Mouse (Mus musculus): Measurements from ENCODE around the gene AC124108.1. TPM values are rescaled to one million over a fixed set of nuclear protein-coding genes. Genes with fewer than 3 reads are reported as not detected.

Gene AC124108.1
- total RNA-seq, 2 experiments from 2014 or later: not detected

DNA sequence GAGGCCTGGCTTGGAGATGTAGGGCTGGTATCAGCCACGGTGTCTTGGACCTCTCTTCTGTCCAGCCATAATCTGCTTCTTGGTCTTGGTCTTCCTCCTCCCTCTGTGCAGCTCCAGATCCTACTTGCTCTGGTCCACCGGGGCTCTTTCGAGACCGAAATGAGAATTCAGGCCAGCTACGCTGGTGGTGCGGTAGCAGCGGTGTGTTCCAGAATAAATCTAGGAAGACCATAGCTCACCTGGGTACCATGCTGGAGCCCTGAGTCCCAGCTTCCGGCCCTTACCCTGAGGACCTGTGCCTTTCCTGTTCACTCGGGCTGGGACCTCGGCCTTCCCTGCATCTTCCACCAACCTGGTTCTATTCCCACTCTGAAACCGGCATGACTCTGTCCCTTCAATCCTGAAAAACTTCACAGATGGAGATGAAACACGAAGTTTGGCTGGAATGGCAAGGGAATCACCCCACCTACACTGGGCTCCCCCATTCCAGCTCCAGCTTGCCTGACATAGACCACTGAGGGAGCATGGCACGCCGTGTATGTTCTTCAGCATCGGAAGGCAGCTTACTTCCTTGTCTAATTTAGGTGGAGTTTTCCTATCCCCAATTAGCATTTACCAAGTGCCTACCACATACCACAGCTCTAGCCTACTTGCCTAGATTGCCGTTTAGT lies 7.3 kb downstream of the AC124108.1 start:
- ATAC-seq (replicated peaks; ENCODE audit: low FRiP score, low TSS enrichment, poor library complexity, severe bottlenecking): no peak

GRCm38 (mm10) chr1:132199244-132199643 lies 8.0 kb downstream of the AC124108.1 start:
- ATAC-seq (replicated peaks; ENCODE audit: low FRiP score, low TSS enrichment, poor library complexity, severe bottlenecking): no peak

DNA sequence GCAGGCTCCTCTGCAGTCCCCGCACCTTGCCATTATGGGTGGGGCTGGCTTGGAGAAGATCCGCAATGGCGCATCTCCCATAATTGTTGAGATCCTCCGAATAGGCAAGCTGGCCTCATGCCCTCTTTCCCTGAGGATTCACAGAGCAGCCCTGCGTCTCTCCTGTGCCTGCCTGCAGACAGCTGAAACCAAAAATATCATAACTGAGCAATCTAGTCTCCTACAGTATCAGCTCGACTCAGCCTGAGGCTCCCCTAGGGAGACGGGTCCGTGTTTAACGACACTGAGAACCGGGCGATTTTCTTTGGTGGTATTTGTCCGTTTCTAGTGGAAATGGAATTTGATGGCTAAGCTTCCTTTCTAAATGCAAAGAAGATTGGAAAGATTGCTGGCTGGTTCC lies 8.7 kb downstream of the AC124108.1 start:
- ATAC-seq (replicated peaks; ENCODE audit: low FRiP score, low TSS enrichment, poor library complexity, severe bottlenecking): no peak

DNA sequence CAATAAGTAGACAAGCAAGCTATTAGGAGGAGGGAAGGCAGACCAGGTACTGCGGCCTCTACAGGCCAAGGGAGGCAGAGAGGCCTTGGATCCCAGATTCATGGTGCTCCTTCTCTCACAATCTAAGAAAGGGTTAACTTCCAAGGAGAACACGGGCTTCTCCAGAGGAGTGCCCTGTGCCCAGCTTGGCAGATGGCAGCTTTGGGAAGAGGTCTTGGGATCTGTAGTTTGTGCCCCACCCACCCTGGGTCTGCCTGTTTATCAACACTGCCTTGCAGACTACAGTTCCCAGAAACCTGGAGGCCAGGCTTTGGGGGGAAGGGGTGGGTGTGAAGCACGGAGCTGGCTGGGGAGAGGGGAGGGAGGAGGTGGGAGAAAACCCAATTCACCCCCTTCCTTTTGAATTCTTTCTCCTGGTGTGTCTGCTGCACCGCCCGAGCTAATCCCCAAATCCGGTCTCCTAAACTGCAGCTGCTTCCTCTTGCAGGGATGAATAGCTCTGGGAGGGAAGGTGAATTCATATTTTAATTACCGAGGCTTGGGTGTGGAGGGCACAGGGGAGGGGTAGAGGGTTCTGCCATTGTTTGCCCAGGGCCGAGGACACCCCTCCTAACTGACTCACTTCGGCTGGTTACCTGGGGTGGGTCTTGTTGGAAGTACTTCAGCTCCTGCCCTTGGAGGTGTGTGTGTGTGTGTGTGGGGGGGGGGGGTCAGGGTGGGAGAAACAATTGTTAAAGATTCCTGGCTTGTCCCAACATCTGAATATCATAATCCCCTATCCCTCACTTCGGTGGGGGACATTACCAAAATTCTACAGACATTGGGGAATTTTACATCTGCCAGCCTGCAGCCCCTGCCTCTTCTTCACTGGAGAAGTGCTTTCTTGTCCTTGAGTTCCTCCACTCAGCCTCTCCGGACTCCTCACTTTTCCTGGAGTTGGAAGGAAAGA lies 9.6 kb downstream of the AC124108.1 start:
- ATAC-seq (replicated peaks; ENCODE audit: low FRiP score, low TSS enrichment, poor library complexity, severe bottlenecking): no peak

DNA sequence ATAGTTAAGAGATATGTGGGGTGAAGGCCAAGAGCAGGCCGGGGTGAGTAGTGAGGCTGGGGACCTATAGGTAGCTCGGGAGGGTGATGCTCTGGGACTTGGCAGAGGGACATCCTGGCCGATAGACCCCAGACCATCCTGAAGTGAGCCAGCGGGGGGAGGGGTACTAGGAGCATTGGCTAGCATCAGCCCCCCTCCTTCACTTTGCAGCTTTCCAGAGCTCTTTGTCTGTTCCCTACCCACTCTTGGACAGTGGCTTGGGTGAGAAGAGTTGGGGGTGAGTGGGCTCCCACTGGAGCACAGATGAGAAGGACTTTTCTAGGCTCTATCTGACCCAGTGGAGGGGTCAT lies 10.2 kb downstream of the AC124108.1 start:
- ATAC-seq (replicated peaks; ENCODE audit: low FRiP score, low TSS enrichment, poor library complexity, severe bottlenecking): no peak

DNA sequence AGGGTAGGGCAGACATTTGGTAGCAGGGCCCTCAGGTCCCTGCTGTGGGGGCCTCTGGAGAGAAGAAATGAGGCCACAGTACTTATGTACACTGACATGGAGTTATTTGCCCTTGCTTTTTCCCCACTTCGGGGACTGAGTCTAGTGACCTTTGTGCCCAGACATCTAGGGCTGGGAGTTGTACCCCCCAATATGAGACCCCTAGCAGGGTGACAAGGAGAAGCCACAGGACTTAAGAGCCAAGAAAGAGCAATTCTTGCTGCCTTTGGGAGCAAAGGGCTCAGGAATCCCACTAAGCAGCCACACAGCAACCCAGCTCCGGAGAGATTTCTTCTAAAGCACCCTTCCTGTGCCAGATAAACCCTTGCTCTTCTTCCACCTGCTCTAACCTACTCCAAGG lies 10.7 kb downstream of the AC124108.1 start:
- ATAC-seq (replicated peaks; ENCODE audit: low FRiP score, low TSS enrichment, poor library complexity, severe bottlenecking): no peak

DNA sequence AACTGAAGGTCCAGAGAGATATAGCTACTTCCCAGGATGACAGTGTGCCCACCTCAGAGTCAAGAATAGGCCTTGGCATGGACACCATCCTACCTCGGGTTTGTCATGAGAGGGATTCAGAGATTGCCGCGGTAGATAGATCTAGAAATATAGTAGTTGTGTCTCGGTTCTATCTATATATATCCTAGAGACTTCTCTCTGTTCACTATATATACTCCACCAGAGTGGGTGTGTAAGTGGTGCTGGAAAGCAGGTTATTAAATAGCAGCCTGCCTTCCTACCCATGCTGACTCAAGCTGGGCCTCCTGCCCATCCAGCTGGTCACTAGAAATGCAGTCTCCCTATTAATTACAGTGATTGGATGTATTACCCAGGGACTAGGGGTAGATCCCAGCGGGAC lies 11.5 kb downstream of the AC124108.1 start:
- ATAC-seq (replicated peaks; ENCODE audit: low FRiP score, low TSS enrichment, poor library complexity, severe bottlenecking): no peak

DNA sequence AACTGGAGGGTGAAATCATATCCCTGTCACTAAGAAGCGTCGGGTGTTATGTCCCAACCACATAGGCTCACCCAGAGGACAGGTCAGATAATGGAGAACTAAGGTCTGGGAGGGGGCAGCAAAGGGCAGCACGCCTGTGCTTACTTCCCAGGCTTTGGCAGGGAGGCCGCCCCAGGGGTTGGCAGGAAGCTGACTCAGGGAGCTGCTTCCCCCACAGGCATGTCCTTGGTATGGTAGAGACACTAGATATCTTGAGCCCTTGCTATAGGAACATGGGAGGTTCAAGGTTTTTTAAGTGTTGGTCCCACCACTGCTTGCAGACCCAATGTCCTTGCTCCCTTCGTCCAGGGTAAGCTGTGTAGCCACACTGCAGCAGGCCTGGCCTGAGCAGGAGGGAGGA lies 14.7 kb downstream of the AC124108.1 start:
- no peak for ATAC-seq (replicated peaks; ENCODE audit: low FRiP score, low TSS enrichment, poor library complexity, severe bottlenecking)

DNA sequence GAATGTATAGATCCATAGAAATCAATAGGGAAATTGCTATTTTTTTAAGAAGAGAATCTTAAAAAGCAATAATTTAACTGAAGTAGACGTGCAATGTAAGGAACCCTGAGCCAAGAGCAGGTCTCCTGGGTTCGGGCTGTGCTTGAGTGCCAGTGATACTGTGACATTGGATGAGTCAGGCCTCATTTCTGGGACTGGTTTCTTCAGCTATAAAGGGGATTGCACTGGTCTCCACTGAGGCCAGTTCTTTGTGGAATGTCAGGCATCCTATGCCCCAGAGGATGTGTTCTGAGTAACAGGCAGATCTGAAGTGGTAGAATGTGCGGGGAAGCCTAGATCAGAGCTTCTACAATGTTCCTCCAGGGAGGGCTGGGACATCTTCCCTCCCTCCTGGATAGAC lies 15.6 kb downstream of the AC124108.1 start:
- ATAC-seq (replicated peaks; ENCODE audit: low FRiP score, low TSS enrichment, poor library complexity, severe bottlenecking): no peak

GRCm38 (mm10) chr1:132208154-132208553 lies 16.9 kb downstream of the AC124108.1 start:
- ATAC-seq (replicated peaks; ENCODE audit: low FRiP score, low TSS enrichment, poor library complexity, severe bottlenecking): no peak

- no peak for ATAC-seq (replicated peaks; ENCODE audit: low FRiP score, low TSS enrichment, poor library complexity, severe bottlenecking)
These were observed 18.1 kb downstream of the AC124108.1 start for GRCm38 (mm10) chr1:132209400-132209799.

DNA sequence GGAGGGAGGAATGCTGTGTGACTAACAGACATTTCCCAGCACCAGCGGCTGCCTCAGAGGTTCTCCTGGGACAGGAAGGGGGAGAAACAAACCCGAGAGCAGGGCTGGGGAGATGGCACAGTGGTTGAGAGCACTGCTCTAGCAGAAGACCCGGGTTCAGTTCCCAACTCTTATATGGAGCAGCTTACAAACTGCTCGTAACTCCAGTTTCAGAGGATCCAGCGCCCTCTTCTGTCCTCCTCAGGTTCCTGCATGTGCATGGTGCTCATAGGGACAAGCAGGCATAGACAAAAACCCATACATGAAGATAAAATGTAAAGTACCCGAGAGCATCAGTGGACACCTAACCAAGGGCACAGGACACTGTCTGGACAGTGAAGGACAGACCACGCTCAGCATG lies 19.7 kb downstream of the AC124108.1 start:
- peak; percentile 62; the same call in 1 of the 2 replicates for ATAC-seq (replicated peaks; ENCODE audit: low FRiP score, low TSS enrichment, poor library complexity, severe bottlenecking)

DNA sequence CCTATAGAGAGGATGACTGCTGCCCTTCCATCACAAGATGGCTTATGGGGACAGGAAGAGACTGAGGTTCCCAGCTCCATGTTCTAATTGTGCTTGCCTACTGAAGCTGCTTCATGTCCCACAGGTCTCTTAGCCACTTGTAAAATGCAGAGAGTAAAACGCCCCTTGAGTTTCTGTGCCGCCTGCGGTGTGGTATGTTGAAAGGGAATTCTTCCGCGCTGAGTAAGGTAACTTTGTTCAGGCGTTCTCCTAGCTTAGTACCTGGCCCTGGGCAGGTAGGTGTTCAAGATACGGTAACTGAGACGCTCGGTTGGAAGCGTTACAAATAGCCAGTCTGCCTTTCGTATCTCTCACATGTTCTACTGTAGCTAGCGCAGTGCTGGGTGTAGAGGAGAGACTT lies 20.4 kb downstream of the AC124108.1 start:
- no peak for ATAC-seq (replicated peaks; ENCODE audit: low FRiP score, low TSS enrichment, poor library complexity, severe bottlenecking)

- peak; percentile 57; the same call in 1 of the 2 replicates for ATAC-seq (replicated peaks; ENCODE audit: low FRiP score, low TSS enrichment, poor library complexity, severe bottlenecking)
These were observed 21.0 kb downstream of the AC124108.1 start for GRCm38 (mm10) chr1:132212218-132212617.

DNA sequence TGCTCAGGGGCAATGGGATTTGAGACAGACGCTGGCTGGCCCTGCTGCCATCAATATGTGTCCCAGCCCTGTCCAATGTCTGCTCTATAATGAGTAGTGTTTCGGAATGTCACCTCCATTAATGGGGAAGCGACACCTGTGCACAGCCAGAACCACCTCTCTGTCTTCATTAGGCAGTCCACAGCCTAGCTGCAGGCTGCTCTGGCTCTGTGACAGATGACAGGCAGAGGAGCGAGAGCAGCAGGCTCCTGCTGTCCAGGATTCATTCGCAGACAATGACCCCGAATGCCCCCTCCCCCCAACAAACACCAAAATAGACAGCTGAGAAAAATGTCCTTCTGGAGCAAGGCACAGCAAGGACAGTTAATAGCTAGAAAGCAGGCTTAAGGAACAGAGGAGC lies 21.8 kb downstream of the AC124108.1 start:
- ATAC-seq (replicated peaks; ENCODE audit: low FRiP score, low TSS enrichment, poor library complexity, severe bottlenecking): no peak

GRCm38 (mm10) chr1:132216276-132216675 lies 25.0 kb downstream of the AC124108.1 start:
- no peak for ATAC-seq (replicated peaks; ENCODE audit: low FRiP score, low TSS enrichment, poor library complexity, severe bottlenecking)

DNA sequence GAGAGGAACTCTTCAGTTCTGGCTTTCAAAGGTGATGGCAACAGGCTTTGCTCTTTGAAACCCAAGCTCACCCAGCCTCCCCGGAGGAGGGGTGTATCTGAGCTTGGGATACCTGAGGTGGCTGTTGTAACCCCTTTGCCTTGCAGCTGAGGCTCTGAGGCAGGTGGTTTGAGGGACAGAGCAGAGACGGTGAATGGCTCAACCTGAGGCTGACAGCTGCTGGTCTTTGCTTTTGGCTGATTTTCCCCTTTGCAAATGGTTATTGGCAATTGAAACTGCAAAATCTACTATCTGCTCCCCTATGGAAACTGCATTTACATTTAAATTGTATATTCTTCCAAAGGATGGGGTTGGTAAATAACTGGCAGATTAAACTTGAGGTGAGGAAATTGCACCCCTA lies 30.4 kb downstream of the AC124108.1 start:
- no peak for ATAC-seq (replicated peaks; ENCODE audit: low FRiP score, low TSS enrichment, poor library complexity, severe bottlenecking)

GRCm38 (mm10) chr1:132222166-132222565 lies 30.9 kb downstream of the AC124108.1 start:
- ATAC-seq (replicated peaks; ENCODE audit: low FRiP score, low TSS enrichment, poor library complexity, severe bottlenecking): no peak

- ATAC-seq (replicated peaks; ENCODE audit: low FRiP score, low TSS enrichment, poor library complexity, severe bottlenecking): no peak
These were observed 35.2 kb downstream of the AC124108.1 start for GRCm38 (mm10) chr1:132226297-132227080.

DNA sequence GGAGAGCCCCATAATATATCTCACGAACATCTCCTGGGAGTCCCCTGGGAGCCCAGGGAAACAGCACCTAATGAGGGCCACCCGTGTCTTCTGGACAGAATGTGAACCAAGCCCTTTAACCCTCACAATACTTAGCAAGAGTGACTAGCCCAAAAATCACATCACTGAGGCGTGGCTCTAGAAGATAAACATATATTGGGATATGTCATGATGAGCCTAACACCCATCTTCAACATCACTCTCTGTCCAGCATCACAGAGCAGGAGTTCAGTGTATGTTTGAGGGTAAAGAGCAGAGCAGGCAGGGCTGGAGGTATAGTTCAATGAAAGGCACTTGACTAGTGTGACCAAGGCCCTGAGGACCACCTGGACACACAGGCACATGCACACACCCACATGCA lies 38.4 kb downstream of the AC124108.1 start, which contains the start of gene Gm10188:
Gene Gm10188, minus strand, starts transcription at position 101 of the 400 bp plus-strand sequence.
- ATAC-seq (replicated peaks; ENCODE audit: low FRiP score, low TSS enrichment, poor library complexity, severe bottlenecking): no peak

Data from megakaryocyte-erythroid progenitor cell, adult 5-6 weeks (primary cell).